Mouse (Mus musculus) kidney, adult 2 months (tissue): ENCODE measurements around the gene Mms19.

ENCODE experiments used
- CTCF ChIP-seq: fragments of 200-500 bp; conservative IDR thresholded peaks from 2 replicates; pipeline ENCODE4 v1.5.1; 2011; ENCODE audit warnings: low read depth, mild to moderate bottlenecking, control low read depth, low read length, moderate library complexity, mixed read lengths; ENCODE audit not compliant: insufficient read depth, insufficient read length
- POLR2A ChIP-seq: fragments of 200-500 bp; IDR thresholded peaks from one replicate; pipeline ENCODE4 v1.6.1; 2011; ENCODE audit warnings: low read depth, low read length, control low read depth

DNA sequence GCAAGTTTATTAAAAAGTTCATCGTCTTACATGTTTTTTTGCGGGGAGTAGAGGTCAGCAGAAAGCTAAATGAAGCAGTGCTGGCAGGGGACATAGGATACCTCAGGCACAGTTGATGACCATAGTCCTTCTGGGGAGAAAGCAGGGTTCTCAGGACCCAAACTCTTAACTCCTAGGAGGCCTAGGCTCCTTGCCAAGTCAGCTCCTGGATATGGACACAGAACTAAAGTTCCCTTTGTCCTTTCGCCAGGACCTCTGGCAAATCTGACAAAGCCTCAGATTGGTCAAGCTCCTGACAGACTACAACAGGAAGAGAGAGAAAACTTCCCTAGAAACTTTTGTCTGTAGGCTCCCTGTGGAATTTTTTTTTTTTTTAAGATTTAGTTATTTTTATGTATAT is 72.2 kb downstream of the Mms19 start:
- TF ChIP-seq POLR2A (no peak), CTCF (no peak)
